Mouse (Mus musculus) forebrain, embryonic 16.5 days (tissue): ENCODE measurements around the gene Plcxd2. TPM values are rescaled to one million over a fixed set of nuclear protein-coding genes. Genes with fewer than 3 reads are reported as not detected.

ENCODE experiments used
- ATAC-seq: fragments of 200-750 bp; cut with Nextera tagmentation; 2 replicates; pipeline ENCODE4 v1.8.0; 2017; ENCODE audit warnings: mild to moderate bottlenecking, moderate library complexity
- H3K27ac ChIP-seq: fragments of 300-500 bp; sonication (generic); 2 replicates; pipeline ENCODE4 v1.5.1; 2014; ENCODE audit warnings: low read length, control low read depth
- H3K27me3 ChIP-seq: fragments of 300-500 bp; sonication (generic); replicated peaks from 2 replicates; pipeline ENCODE4 v1.6.1; 2014; ENCODE audit warnings: low read length; ENCODE audit not compliant: control insufficient read depth, insufficient read depth
- H3K36me3 ChIP-seq: fragments of 300-500 bp; sonication (generic); 2 replicates; pipeline ENCODE4 v1.6.1; 2014; ENCODE audit not compliant: control insufficient read depth, insufficient read depth
- H3K4me1 ChIP-seq: fragments of 300-500 bp; sonication (generic); replicated peaks from 2 replicates; pipeline ENCODE4 v1.6.1; 2014; ENCODE audit warnings: low read length; ENCODE audit not compliant: control insufficient read depth, insufficient read depth
- H3K4me2 ChIP-seq: fragments of 300-500 bp; sonication (generic); 2 replicates; pipeline ENCODE4 v1.6.1; 2014; ENCODE audit warnings: mild to moderate bottlenecking, low read length, control low read depth
- H3K4me3 ChIP-seq: fragments of 300-500 bp; sonication (generic); replicated peaks from 2 replicates; pipeline ENCODE4 v1.5.1; 2014; ENCODE audit warnings: mild to moderate bottlenecking, low read length, control low read depth
- H3K9ac ChIP-seq: fragments of 300-500 bp; sonication (generic); replicated peaks from 2 replicates; pipeline ENCODE4 v1.6.1; 2014; ENCODE audit warnings: low read depth, low read length, control low read depth
- H3K9me3 ChIP-seq: fragments of 300-500 bp; sonication (generic); 2 replicates; pipeline ENCODE4 v1.6.1; 2016; ENCODE audit warnings: low read length; ENCODE audit not compliant: control insufficient read depth
- WGBS: fragments of 180-500 bp; shearing (Covaris S2); extraction: QIAGEN DNeasy Blood & Tissue Kit; methylation state at CpG from one replicate; pipeline ENCODE4 v1.1.7; 2014; 5-methylcytosine and 5-hydroxymethylcytosine counted together
- polyA plus RNA-seq: library from polyadenylated mRNA; unstranded; fragments of >200 nt; fragmentation: Nextera tagmentation; extraction: Ambion mirVana; gene quantifications from 2 replicates; pipeline ENCODE4 v1.2.1, GENCODE M21; 2015

Plcxd2 gene
- polyA plus RNA-seq, 1 experiment from 2014 or later, result 17.7 TPM

DNA sequence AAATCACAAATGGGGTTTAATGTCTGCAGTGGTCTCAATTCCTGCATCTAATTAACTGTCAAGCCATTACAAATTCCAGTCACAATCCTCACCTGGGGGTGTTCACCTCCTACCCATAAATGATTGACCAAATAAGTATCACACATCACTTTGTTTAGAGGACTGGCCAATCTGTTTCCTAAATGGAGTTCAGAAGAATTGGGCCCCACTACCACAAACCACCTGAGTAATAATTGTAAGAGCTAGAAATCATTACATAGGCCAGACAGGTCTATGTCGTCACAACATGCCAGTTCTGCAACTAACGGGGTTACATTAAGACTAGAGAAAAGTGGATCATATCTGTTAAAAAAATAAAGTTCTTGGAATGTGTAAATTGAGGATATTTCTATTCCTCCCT lies 58.0 kb downstream of the Plcxd2 start:
- Histone ChIP-seq H3K27ac (no peak overlapping the region), H3K36me3 (no peaks in the 10 kb centered on the region), H3K4me1 (no peaks in the 10 kb centered on the region), H3K4me3 (no peak overlapping the region), H3K9me3 (no peaks in the 10 kb centered on the region), H3K27me3 (no peaks in the 10 kb centered on the region), H3K4me2 (no peak overlapping the region), H3K9ac (no peak overlapping the region)
- 86% methylated on average over 2 of the region's 2 CpGs for WGBS
- ATAC-seq, result no peak

DNA sequence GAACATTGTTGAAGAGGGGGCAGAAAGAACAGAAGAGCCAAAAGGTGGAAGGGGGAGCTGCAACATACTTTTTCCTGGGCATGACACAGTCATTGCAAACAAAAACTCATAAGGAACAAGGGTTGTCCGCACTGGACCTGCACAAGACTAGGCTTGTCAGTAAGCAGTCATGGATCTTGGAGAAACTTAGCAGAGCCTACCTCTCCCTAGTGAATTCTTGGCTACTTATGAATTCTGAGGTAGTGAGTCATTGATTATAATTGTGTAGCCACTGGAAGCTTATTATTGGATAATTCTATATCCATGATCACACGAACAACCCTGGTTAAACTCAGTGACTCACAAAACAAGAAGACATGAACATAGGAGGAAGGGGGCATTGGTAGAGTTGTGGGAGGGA lies 63.7 kb downstream of the Plcxd2 start:
- 94% methylated on average over 2 of the region's 2 CpGs for WGBS
- H3K4me1 ChIP-seq, result no peaks in the 10 kb centered on the region
- H3K4me2 ChIP-seq, result no peak overlapping the region
- no peak overlapping the region for H3K27ac ChIP-seq
- H3K36me3 ChIP-seq, result no peaks in the 10 kb centered on the region
- H3K9me3 ChIP-seq, result no peaks in the 10 kb centered on the region
- no peak for ATAC-seq
- H3K27me3 ChIP-seq, result no peaks in the 10 kb centered on the region
- no peak overlapping the region for H3K4me3 ChIP-seq
- H3K9ac ChIP-seq, result no peak overlapping the region

GRCm38 (mm10) chr16:45945649-45946048 lies 64.4 kb downstream of the Plcxd2 start:
- no peaks in the 10 kb centered on the region for H3K36me3 ChIP-seq
- no peaks in the 10 kb centered on the region for H3K9me3 ChIP-seq
- no peak for ATAC-seq
- no peak overlapping the region for H3K4me3 ChIP-seq
- no peaks in the 10 kb centered on the region for H3K4me1 ChIP-seq
- H3K4me2 ChIP-seq, result no peak overlapping the region
- WGBS, result 90% methylated on average over 5 of the region's 5 CpGs
- no peak overlapping the region for H3K27ac ChIP-seq
- H3K9ac ChIP-seq, result no peak overlapping the region
- no peaks in the 10 kb centered on the region for H3K27me3 ChIP-seq

DNA sequence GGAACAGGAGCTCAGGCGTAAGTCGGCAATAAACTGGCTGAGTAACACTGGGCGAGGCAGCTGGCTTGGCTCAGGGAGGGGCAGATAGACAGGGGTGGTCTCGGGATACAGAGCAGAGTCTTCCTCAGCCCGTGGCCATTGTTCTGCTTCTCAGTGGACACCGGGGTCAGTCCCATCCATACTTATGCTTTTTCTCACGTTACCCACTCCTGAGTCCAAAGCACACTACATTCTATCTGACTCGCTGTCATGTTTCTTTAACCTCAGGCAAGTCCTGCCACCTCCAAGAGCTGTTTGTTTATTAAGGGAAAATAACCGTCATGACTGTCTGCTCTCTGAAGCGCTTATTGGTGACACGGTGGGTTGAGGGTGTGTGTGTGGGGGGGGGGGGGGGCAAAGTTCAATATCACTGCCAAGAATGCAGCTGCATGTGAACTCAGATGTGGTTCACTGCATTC lies 64.8 kb downstream of the Plcxd2 start:
- no peak overlapping the region for H3K27ac ChIP-seq
- no peaks in the 10 kb centered on the region for H3K9me3 ChIP-seq
- no peaks in the 10 kb centered on the region for H3K27me3 ChIP-seq
- H3K9ac ChIP-seq, result no peak overlapping the region
- H3K36me3 ChIP-seq, result no peaks in the 10 kb centered on the region
- H3K4me2 ChIP-seq, result no peak overlapping the region
- no peak overlapping the region for H3K4me3 ChIP-seq
- WGBS, result 66% methylated on average over 11 of the region's 11 CpGs
- H3K4me1 ChIP-seq, result no peaks in the 10 kb centered on the region
- ATAC-seq, result no peak

DNA sequence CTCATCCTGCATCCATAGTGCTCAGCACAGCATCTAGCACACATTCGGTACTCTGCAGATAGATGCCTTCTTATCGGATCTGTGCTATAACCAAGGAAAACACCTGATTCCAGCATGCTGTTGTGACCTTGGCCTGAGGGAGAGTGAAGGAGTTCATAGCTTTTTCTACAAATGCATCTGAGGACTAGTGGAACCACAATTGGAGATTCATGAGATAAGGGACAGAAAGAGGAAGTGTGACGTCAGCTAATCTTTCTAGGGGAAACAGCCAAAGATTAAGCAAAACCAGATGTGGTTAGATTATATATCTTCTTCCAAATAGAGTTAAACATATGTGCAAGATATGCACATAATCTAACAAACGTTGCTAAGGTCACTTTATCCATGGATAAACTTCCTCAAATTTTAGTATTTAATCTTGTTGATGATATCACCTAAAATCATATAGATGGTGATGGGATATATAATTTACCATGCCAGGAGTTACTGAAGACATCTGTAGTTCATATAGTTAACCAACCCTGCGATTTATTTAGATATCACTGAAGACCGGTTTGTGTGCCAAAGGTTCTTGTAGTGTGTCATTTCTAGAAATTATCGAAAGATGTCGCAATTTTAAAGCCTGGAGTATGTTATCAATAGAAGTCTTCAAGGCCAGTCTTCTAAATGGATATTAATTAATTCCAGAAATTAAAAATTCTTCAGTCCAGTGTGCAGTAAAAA lies 67.7 kb downstream of the Plcxd2 start:
- no peak for ATAC-seq
- 90% methylated on average over 8 of the region's 8 CpGs for WGBS
- Histone ChIP-seq H3K27ac (no peak overlapping the region), H3K9ac (no peak overlapping the region), H3K27me3 (no peaks in the 10 kb centered on the region), H3K4me1 (no peaks in the 10 kb centered on the region), H3K9me3 (no peaks in the 10 kb centered on the region), H3K36me3 (no peaks in the 10 kb centered on the region), H3K4me2 (no peak overlapping the region), H3K4me3 (no peak overlapping the region)

DNA sequence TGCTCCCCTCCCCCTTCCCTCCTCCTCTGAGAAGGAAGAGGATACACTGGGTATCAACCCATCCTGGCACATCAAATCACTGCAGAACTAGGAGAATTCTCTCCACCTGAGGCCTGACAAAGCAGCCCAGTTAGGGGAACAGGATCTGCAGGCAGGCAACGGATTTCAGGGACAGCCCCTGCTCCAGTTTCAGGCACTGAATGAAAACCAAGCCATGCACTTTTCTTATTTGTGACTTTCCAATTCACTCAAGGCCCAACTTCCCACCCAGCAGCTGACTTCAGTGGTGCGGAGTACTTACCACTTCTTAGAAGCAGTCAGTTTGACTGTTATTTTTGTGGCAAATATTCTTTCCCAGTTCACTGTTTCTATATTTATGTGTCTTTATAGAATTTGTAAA lies 69.3 kb downstream of the Plcxd2 start:
- Histone ChIP-seq H3K4me3 (no peak overlapping the region), H3K4me2 (no peak overlapping the region), H3K27ac (no peak overlapping the region), H3K9me3 (no peaks in the 10 kb centered on the region), H3K27me3 (no peaks in the 10 kb centered on the region), H3K4me1 (peaks cover 6% of the 10 kb centered on the region; the same call in 1 of the 2 replicates), H3K36me3 (no peaks in the 10 kb centered on the region), H3K9ac (no peak overlapping the region)
- no peak for ATAC-seq
- 84% methylated on average over 2 of the region's 2 CpGs for WGBS

GRCm38 (mm10) chr16:45939436-45939835 lies 70.6 kb downstream of the Plcxd2 start:
- Histone ChIP-seq H3K4me2 (no peak overlapping the region), H3K27me3 (no peaks in the 10 kb centered on the region), H3K9me3 (no peaks in the 10 kb centered on the region), H3K4me3 (no peak overlapping the region), H3K27ac (no peak overlapping the region), H3K4me1 (peaks cover 6% of the 10 kb centered on the region; the same call in 1 of the 2 replicates), H3K36me3 (no peaks in the 10 kb centered on the region), H3K9ac (no peak overlapping the region)
- ATAC-seq, result no peak
- 93% methylated on average over 3 of the region's 3 CpGs for WGBS

GRCm38 (mm10) chr16:45937381-45937780 lies 72.6 kb downstream of the Plcxd2 start:
- no peak overlapping the region for H3K4me3 ChIP-seq
- no peak overlapping the region for H3K9ac ChIP-seq
- no peak overlapping the region for H3K27ac ChIP-seq
- H3K36me3 ChIP-seq, result no peaks in the 10 kb centered on the region
- peaks cover 6% of the 10 kb centered on the region; the same call in 1 of the 2 replicates for H3K4me1 ChIP-seq
- WGBS, result 73% methylated on average over 2 of the region's 2 CpGs
- no peaks in the 10 kb centered on the region for H3K9me3 ChIP-seq
- H3K4me2 ChIP-seq, result no peak overlapping the region
- no peak for ATAC-seq
- H3K27me3 ChIP-seq, result no peaks in the 10 kb centered on the region

DNA sequence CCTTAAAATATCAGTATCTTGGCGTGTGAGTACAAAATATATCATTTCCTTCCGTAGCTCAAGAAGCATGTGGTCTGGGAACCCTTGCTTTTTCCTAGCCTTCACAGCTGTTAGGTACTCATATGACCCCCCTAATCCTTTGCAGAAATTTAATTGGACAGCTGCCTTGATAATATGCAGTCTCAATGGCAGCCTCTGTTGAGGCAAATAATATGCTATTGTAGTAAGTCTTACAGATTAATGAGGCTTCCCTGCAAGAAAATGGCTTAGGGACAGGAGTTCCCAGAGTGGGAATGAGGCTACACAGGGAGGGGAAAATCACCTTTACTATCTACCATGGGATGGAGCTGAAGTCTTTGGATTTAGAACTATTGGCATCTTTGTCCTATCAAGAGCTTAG lies 73.5 kb downstream of the Plcxd2 start:
- Histone ChIP-seq H3K4me3 (no peak overlapping the region), H3K4me2 (no peak overlapping the region), H3K9me3 (no peaks in the 10 kb centered on the region), H3K36me3 (no peaks in the 10 kb centered on the region), H3K4me1 (peaks cover 6% of the 10 kb centered on the region; the same call in 1 of the 2 replicates), H3K9ac (no peak overlapping the region), H3K27me3 (no peaks in the 10 kb centered on the region), H3K27ac (no peak overlapping the region)
- 10% methylated on average over 2 of the region's 2 CpGs for WGBS
- ATAC-seq, result peak; percentile 33
